Mouse (Mus musculus): ENCODE data around the gene Cbln1.

The Cbln1 gene

DNA sequence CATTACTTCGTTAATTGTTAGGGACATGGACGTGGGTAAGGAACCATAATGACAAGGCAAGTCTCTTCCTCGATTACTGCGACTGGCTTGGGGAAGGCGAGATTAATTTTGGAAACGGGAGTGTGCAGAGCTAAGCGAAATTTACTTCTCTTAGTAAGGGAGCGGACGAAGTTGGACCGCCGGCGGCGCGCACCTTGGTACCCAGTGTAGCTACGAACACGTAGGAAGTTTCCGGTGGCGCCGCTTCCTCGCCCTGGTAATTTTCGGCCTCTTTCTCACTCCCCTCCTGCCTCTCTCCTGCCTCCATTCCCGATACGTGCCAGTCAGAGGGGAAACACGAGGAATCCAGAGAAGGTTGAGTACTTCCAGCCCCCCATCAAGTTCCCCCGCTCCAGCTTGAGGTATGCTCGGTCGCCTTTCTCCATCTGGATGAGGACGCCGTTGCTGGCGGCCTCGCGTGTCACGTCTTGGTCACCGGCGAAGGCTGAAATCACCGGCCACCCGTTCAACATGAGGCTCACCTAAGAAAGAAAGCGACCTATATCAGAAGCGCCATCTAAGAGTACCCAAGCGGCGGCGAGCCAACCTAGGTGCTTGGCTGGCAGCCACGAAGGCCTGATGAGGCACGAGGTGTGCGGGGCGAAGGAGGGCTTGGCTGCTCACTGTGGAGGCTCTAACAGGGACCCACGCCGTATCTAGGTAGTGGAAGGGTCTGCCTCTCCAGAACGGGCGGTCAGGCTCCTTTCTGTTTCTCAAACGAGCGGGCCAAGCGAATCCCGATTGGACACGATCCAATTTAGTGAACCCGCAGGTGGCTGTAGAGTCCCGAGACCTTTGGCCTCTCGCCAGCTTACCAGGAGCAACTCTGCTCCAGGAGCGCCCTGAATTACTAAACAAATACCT lies 2.2 kb downstream of the Cbln1 start:
- DNase-seq (ENCODE audit: low spot score in 2 of 2) = no peak

DNA sequence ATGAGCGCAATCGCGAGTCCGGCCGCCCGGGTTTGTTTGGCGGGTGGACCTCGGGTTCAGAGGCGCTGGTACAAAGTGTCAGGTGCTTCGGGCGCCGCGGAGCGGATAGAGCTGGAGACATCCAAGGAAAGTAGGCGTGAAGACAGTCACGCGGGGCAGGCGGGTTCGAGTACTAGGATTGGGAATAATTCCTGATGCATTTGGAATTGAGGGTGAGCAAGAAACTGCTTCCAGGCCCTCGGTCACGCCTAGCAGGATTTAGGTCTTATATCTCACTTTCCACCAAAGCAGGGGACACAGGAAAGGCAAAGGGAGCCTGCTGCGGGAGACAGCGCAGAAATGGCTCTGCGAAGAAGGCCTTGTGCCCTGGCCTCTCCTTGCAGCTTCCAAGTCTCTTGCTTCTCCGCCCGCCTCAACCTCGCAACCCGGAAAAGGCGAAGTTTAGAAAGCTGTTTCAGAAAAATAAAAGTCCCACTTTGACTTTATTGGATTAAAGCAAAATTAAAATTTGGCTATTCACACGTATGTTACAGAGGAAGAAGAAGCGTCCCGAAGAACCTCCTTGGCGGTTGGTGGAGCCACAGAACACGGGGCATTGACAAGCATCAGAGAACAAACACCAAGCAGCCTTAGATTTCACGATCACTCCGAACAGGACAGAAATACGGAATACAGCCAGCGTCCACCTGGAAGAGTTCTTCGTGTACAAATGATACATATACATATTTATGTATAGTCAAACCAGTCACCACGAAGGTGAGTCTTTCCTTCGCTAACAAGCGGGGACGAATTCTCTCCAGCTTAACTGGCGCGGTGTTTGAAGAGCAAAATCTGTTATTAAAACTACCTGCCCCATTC lies 3.2 kb downstream of the Cbln1 start:
- no peak for DNase-seq (ENCODE audit: low spot score in 2 of 2)

DNA sequence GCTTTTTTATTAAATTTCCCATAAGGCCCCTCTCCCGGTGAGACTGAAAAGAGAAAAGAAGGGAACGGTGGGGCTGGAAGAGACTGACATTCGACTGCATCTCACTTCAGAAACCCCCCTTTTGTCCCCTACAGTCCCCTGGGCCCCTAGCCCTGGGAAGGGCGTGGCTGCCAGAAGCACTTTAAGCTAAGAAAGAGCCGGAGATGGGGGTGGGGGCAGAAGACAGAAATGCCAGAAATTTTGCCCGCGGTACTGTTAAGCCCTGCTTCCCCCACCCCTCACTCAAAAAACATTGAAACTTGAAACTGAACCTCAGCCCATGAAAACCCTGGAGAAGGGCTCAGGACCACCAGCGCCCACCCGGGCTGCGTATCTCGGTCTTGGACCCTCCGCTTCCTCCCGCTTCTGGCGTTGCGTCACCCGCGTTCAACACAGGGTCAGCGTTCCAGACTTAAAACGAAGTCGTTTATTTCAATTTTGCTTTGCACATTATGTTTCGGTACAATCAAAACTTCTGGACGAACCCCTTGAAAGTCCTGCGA lies 3.9 kb downstream of the Cbln1 start:
- no peak for DNase-seq (ENCODE audit: low spot score in 2 of 2)

DNA sequence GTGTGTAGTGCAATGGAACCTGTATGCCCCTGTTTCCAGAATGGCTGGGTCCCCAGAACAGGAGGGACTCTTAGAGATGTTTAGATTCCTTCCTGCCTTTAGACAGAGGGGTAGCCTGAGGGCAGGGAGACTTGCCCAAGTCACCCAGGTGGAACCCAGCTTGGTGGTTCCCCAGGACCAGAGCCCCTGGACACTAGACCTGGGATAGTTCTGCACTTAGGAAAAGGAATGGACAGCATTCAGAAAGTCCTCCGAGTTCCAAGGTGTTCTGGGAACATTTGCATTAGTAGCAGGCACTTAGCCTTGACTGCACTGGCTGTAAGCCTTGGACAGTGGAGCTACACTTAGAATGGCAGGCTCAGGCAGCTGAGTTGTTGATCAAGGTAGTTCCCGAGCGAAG lies 4.5 kb downstream of the Cbln1 start:
- DNase-seq (ENCODE audit: low spot score in 2 of 2) = no peak

DNA sequence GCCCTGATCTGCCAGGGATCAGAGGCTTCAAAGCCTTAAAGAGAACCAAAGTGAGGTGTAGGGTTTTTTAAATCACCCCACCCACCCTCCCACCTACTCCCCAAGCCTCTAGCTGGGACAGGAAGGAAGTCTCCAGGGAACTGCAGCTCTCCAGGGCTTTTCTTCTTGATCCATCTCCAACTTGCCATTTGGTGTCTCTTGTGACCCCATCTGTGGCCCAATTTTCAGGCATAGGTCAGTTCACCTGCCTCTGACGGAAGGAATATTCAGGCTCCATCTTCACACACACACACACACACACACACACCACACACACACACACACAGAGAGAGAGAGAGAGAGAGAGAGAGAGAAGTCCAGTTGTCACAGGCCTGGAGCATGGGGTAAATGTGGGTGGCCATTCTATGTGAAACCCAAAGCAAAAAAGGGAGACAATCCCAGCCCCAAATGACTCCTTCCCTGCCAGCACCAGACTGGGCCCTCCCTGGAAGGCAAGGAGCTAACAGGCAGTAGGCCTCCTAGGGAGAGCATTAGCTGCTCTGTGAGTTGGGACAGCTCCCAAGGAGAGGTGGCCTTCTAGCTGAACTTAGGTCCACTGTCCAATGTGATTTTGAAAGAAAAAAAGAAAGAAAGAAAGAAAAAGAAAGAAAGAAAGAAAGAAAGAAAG lies 5.3 kb downstream of the Cbln1 start:
- no peak for DNase-seq (ENCODE audit: low spot score in 2 of 2)

DNA sequence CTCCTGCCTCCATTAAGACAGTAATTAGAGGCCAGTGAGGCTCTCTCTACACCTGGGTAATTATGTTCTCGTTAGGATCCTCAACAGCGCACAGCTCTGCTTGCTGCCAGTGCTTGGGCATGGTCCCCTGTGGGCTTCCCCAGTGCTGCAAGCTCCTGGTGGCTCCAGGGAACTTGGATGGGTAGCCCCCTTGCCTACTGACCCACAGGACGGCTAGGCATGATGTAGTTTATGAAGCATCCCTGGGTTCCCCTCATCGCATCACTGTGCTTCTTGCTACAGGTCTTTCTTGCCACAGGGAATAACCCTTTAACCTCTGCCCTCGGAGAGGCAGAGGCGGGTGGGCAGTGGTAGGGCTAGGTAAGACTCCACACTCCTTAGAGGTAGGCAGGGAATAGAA lies 6.1 kb downstream of the Cbln1 start:
- DNase-seq (ENCODE audit: low spot score in 2 of 2) = no peak

DNA sequence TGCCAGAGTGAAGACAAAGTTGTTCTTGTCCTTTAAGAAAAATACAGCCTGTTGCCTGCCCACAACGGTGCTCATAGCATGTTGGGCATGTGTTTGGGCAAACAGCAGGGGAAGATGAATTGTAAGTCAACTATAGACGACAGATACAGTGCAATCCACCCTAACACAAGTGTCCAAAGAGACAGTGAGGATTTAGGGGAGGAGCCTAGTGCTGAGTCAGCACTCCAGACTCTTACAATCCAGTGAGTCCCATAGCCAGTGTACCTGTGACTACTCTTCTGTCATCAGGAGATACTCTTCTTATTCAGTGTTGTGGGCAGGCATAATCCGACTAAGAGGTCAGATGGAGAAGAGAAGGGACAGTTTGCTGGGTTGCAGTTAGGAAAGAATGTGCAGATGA lies 8.0 kb downstream of the Cbln1 start:
- peak in 1 of 2 experiments; percentile 7 for DNase-seq (ENCODE audit: low spot score in 2 of 2)

DNA sequence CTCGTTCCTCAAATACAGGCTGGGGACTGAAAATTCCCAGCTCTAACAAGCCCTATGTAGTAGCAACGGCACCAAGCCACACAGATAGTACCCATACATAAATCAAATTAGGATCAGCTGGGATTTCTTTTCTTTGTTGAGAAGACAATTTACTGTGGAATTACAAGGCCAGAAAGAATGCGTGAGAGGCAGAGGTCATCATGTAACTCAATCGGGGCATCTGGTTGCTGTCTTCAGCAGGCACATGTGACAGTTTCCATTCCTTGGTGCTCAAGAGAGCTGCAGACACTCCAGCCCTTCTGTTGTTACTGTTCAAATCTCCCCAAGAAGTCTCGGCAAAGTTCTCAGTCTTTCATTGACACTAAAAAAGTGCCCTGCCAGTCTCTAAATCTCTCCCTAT lies 10.6 kb downstream of the Cbln1 start:
- no peak for DNase-seq (ENCODE audit: low spot score in 2 of 2)

DNA sequence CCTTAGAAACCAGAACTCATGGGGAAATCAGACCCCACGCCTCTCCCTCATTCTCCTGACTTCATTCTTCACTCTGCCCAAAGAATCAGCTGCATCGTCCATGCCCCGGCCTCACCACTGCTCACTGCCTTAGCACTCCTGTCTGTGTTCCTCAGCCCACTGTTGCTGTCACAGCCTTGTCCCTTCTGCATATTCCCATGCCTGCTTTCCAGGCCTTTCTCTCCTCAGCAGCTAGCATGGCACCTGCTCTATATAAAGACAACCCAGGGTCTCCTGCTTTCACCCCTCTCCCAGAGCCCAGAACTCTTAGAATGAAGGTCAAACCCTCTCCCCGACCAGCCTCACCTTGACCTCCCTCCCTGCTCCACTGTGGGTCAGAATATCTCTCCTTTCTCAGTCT lies 15.5 kb downstream of the Cbln1 start:
- no peak for DNase-seq (ENCODE audit: low spot score in 2 of 2)

DNA sequence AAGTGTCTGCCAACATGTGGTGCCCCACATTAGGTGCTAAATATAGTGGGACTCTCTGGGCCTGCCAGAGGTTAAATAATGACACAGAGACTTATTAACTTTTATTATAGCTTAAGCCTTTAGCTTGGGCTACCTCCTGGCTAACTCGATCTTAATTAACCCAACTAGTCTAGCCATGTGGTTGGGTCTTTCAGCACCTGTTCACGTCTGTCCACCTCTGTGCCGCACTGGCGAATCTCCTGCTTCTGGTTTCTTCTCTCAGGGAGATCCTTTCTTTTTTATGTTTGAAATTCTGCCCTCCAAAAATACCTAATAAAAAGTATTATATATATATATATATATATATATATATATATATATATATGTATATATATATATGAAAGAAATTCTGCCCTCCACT lies 19.6 kb downstream of the Cbln1 start:
- no peak for DNase-seq (ENCODE audit: low spot score in 2 of 2)

DNA sequence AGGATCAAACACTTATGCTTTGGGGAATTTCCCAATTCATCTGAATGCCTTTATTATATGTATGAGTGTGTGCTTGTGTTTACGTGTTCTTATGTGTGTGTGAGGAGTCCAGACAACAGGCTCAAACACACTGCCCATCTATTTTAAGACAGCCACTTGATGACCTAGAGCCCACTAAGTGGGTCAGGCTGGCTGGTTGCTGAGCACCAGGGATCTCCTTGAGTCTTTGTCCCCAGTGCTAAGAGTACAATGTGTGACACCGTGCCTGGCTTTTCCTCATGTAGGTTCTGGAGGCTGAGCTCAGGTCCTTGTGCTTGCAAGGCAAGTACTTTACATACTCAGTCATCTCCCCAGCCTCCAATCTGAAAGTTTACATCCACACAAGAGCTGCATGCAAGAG lies 20.7 kb downstream of the Cbln1 start:
- DNase-seq (ENCODE audit: low spot score in 2 of 2) = no peak

DNA sequence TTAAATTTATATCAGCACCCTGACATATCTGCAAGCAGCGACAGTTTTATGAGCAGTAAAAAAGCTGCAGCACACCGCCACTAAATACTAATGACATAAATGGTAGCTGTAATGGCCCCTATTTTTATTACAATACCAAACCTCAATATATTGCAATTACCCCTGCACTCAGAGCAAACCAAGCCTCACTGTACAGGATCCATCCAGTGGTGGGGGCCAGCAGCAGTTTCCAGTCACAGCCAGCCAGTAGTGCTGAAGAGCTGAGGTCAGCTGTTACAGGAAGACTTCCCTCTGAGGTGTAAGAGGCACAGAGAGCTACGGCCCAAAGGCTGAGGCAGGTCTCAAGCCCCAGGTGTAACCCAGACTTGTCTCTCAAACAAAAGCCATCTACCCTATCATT lies 37.8 kb downstream of the Cbln1 start:
- DNase-seq (ENCODE audit: low spot score in 2 of 2) = no peak

DNA sequence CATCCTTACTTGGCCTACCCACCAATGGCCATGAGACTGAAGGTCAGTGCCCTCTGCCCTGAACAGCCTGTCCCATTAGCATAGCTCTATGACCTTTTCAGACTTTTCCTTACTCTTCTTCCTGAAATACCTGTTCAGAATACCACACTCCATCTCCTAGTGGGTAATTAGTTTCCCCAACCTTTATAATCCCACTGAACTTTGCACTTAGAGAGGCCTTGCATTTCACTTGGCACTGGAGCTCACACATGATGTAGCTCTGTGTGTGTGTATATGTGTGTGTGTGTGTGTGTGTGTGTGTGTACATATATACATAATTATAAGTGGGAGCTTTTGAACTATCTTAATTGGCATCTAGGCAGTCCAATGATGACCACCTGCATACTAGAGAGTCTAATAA lies 45.2 kb downstream of the Cbln1 start:
- no peak for DNase-seq (ENCODE audit: low spot score in 2 of 2)

DNA sequence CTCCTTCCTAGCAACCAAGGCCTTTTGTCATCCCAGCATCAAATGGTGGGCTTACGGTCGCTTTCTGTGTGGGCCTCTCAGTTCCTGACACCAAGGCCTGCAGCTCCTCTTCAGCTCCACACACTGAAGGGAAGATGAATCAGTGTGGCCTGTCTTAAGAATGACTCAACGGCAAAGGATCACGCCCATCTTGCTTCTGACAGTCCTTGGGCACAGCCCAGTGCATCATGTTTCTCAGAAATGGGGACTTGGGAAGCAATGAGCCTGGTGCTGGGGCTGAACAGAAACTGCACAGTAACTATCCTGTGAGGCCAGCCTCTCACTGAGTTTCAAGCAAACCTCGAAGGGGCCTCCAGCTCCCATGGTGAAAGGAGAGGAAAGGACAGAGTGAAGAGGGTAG lies 47.7 kb downstream of the Cbln1 start:
- peak in 1 of 2 experiments; percentile 50 for DNase-seq (ENCODE audit: low spot score in 2 of 2)

DNA sequence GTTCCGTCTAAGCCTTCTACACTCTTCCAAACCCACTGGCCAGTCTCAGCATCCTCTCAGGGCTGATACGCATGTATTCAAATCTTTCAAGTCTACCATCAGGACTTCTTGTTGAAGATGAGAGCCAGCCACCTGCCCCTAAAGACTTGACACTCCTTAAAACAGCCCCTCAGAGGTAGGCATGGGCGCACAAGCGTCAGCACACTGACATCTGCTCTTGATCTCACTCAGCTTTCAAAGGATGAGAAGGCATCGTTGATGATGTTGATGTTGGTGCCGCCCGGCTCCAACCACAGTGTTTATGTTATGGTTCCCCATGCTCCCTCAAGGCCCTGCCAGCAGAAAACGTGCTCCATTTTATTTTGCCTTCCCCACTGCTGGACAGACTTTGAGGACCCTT lies 50.7 kb downstream of the Cbln1 start:
- peak in 1 of 2 experiments; percentile 43 for DNase-seq (ENCODE audit: low spot score in 2 of 2)

Data from urinary bladder, postnatal 4 days (tissue).